Mouse (Mus musculus) liver, embryonic 14.5 days (tissue): ENCODE measurements around the gene Nrp2.

Experiments
- CTCF ChIP-seq: IDR thresholded peaks from 2 replicates; pipeline ENCODE4 v1.5.1; 2016; ENCODE audit warnings: antibody characterized with exemption, low read depth, control low read depth
- EP300 ChIP-seq: IDR thresholded peaks from 2 replicates; pipeline ENCODE4 v1.6.1; 2016; ENCODE audit warnings: antibody characterized with exemption, low read depth

DNA sequence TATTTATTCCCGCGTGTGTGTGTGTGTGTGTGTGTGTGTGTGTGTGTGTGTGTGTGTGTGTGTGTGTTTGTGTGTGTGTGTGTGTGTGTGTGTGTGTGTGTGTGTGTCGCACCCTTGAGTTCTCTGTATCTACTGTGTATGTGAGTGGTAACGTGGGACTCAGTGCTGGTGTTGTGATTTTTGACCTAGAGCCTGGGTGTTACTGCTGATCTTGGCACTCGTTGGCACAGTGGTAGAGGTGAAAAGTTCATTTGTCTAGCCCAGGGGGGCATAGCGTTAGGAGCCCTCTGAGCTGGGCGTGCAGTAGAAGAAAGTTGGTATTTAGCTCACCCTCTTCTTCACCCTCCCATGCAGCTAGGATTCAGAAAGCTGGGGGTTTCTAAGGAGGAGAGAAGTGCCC, 114.5 kb downstream of the Nrp2 start:
- TF ChIP-seq CTCF (no peak), EP300 (no peak)
